Mouse (Mus musculus) urinary bladder, postnatal 14 days (tissue): ENCODE measurements around the gene Rnls.
A peak's percentile ranks its signal among the peaks of the same experiment; 100 is the strongest.

Experiments used
- DNase-seq: peaks from one replicate; pipeline ENCODE4 v3.0.0; 2021; ENCODE audit warnings: low spot score

The Rnls gene

GRCm38 (mm10) chr19:33188766-33189165 lies 203.3 kb downstream of the Rnls start:
- no peak for DNase-seq

GRCm38 (mm10) chr19:33179595-33179994 lies 212.5 kb downstream of the Rnls start:
- no peak for DNase-seq

GRCm38 (mm10) chr19:33178866-33179265 lies 213.2 kb downstream of the Rnls start:
- DNase-seq = no peak

- no peak for DNase-seq
Observed at GRCm38 (mm10) chr19:33178367-33178766, 213.7 kb downstream of the Rnls start.

- no peak for DNase-seq
Observed at GRCm38 (mm10) chr19:33173991-33174390, 218.1 kb downstream of the Rnls start.

GRCm38 (mm10) chr19:33169881-33170280 lies 222.2 kb downstream of the Rnls start:
- DNase-seq = no peak

- no peak for DNase-seq
Observed at GRCm38 (mm10) chr19:33167528-33168264, 224.4 kb downstream of the Rnls start.

GRCm38 (mm10) chr19:33164801-33165200 lies 227.3 kb downstream of the Rnls start:
- no peak for DNase-seq

- DNase-seq = no peak
Observed at GRCm38 (mm10) chr19:33161903-33162302, 230.2 kb downstream of the Rnls start.

- no peak for DNase-seq
Observed at GRCm38 (mm10) chr19:33159897-33160296, 232.2 kb downstream of the Rnls start.

GRCm38 (mm10) chr19:33159192-33159591 lies 232.9 kb downstream of the Rnls start:
- no peak for DNase-seq

GRCm38 (mm10) chr19:33158234-33158633 lies 233.9 kb downstream of the Rnls start:
- DNase-seq = no peak

GRCm38 (mm10) chr19:33148411-33148810 lies 243.7 kb downstream of the Rnls start:
- DNase-seq = no peak

- DNase-seq = no peak
Observed at GRCm38 (mm10) chr19:33143198-33143597, 248.9 kb downstream of the Rnls start.

GRCm38 (mm10) chr19:33137316-33137715 lies 254.8 kb downstream of the Rnls start:
- no peak for DNase-seq

- no peak for DNase-seq
Observed at GRCm38 (mm10) chr19:33122611-33123226, 269.4 kb downstream of the Rnls start.

- no peak for DNase-seq
Observed at GRCm38 (mm10) chr19:33119947-33120346, 272.1 kb downstream of the Rnls start.

- no peak for DNase-seq
Observed at GRCm38 (mm10) chr19:33118898-33119297, 273.2 kb downstream of the Rnls start.

GRCm38 (mm10) chr19:33114631-33115295 lies 277.3 kb downstream of the Rnls start:
- DNase-seq = no peak

GRCm38 (mm10) chr19:33113746-33114145 lies 278.3 kb downstream of the Rnls start:
- no peak for DNase-seq

- no peak for DNase-seq
Observed at GRCm38 (mm10) chr19:33110404-33110803, 281.7 kb downstream of the Rnls start.

- peak; percentile 6 for DNase-seq
Observed at GRCm38 (mm10) chr19:33109941-33110371, 282.1 kb downstream of the Rnls start.

- peak; percentile 7 for DNase-seq
Observed at GRCm38 (mm10) chr19:33109141-33109540, 283.0 kb downstream of the Rnls start.
